Mouse (Mus musculus) WW6 (cell line): Measurements from ENCODE around the gene Tubg2.
"Not testable (repeated sequence)": the region's sequence is repeated elsewhere in the genome, so short reads cannot be mapped to it uniquely, and the experiment has no call there.

Experiments
- DNase-seq: peaks from one replicate; pipeline ENCODE4 v3.0.0-alpha.2; 2013; ENCODE audit warnings: low read depth, low spot score

Tubg2 gene

DNA sequence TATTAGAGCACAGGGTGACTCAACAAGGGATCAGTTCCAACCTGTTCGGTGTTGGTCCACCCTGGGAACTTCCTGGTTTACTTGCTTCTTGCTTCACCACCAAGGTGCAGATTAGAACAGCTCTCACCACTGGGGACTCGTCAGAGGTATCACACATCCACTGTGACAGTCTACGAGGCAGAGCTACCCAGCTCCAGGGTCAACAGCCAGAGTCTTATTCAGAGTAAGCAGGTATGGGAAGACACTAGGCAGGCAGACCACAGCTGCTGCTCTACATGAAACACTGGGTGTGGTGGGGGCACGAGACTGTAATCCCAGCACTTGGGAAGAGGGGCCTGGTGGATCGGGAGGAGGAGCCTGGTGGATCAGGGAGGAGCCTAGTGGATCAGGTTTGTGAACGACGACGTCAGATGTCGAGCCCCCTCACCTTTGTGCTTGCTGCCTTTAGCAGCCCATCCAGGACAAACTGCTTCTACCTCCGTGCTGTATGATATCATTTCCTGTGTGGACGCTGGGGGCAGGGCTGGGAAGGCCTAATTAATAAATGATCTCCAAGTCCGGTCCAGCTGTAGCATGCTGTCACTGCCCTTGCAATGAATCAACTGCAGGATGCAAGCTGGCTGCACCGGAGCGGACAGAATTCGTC is 17.0 kb upstream of the Tubg2 start:
- no peak for DNase-seq

DNA sequence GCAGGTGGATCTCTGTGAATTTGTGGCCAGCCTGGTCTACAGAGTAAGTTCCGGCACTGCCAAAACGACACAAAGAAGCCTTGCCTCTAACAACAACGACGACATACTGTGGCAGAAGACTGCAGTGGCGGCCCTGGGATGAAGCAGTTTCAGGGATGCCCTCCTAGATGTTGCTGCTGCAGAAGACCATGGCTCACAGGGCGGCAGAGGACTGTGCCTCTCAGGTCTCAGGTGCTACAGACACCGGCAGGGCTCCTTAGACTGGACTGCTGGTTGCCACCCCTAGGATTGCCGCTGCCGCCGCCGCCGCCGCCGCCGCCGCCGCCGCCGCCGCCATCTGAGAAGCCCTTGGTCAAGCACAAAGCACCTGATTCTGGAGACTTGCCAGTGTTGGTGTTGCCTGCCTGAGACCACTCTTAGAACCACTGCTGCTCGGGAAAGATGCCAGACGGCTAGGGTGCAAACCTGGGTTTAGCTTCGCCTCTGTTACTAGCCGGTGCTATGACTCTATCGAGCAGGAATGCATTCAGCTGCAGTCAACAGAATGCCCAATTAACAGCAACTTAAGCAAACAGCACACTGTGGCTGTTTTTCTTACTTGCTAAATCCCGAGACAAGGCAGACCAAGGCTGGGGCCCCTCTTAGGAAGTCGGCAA is 15.4 kb upstream of the Tubg2 start:
- no peak for DNase-seq

DNA sequence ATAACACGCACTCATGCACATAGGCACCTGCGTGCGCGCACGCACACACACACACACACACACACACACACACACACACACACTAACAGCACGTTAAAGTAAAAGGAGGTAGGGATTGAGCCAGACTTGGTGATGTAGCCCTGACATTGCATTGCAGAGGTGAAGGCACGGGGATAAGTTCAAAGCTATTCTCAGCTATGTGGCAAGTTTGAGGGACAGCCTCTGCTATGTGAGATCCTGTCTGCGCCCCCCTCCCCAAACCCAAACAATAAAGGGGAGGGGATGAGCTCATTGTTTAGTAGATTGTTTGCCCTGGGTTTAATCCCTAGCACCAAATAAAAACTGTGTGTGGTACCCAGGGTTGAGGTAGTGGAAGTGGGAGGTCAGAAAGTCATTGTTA is 14.6 kb upstream of the Tubg2 start:
- DNase-seq, result no peak

DNA sequence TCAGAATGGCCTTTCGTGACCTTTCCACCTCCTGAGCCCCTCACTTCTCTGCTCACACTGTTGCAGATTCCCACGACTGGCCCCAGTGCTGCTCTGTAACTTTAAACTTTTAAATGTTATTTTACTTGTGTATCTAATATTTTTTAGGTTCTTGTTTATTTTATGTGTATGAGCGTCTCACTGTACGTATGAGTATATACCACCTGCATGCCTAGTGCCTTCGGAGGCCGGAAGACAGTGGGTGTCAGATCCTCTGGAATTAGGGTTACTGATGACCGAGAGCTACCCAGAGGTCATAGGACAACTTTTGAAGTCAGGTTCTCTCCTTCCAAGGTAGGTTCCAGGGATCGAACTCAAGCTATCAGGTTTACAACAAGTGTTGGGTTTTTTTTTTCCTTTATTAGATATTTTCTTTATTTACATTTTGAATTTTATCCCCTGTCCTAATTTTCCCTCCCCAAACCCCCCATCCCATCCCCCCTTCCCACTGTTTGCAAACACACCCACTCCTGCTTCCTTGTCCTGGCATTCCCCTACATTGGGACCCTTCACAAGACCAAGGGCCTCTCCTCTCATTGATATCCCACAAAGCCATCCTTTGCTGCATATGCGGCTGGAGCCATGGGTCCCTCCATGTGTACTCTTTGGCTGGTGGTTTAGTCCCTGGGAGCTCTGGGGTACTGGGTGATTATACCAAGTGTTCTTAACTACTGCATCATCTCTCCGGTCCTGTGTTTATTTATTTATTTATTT is 13.3 kb upstream of the Tubg2 start:
- DNase-seq, result no peak

DNA sequence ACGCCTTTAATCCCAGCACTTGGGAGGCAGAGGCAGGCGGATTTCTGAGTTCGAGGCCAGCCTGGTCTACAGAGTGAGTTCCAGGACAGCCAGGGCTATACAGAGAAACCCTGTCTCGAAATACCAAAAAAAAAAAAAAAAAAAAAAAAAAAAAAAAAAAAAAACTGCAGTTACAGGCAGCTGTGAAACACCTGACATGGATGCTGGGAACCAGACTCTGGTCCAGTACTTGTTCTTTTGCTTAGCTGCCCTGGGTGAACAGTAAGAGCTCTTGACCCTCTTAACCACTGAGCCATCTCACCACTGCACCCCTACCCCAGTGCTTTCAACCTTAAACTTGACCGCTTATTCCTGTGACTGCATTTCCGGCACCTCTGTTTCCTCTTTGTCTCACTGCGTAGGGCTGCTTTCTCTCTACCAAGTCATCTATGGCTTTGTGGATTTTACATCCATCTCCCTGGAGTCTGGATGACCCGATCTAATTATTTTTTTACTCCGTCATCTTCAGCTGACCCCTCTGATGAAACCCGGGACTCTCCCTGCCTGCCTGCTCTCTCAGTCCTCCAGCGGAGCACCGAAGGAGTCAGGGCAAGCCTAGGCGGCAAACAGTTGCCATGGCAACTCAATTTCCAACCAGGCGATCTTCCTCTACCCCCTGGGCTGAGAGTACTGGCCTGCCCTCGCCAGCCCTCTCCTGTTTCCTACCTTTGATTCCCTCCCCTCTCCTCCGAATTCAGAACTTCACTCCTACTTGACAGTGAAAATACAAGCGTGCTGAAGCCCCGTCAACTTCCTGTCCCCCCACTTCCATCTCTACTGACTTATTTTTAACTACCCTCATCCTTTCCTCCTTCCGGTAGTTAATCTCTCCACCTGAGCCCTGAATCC is 12.1 kb upstream of the Tubg2 start:
- DNase-seq, result no peak

DNA sequence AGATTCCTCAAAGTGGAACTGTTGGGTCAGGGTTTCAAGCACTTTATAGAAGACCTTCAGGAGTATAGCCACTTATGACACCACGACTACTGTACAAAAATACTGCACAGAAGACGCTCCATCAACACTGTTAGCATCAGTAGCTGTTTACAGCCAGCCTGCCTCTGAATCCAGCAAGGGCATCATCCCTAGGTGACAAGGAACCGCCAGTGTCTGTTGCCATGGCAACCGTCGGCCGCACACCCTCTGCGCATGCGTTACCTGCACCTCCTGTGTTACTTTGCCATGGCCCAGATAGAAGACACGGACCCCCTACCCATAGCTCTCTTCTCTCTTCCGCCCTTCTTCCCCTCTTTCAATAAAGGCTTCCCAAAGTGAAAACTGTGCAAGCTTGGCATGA is 9.3 kb upstream of the Tubg2 start:
- no peak for DNase-seq

DNA sequence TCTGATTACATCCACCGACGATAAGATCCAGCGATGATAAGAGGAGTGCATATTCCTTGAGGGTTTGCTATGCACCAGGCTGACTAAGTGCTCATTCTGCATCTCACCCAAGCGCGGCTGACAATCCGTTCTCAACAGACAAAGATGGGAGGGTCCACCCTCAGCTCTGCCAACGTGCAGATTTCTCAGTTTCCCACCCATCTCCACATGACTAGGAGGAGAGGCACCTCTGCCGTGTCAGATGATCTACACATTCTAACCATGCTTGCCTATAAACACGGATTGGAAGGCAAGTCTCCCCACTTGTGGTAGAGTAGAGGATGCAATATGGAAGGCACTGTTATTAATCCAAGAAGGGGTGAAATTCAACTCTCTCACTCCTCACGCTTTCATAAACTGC is 7.0 kb upstream of the Tubg2 start:
- no peak for DNase-seq

DNA sequence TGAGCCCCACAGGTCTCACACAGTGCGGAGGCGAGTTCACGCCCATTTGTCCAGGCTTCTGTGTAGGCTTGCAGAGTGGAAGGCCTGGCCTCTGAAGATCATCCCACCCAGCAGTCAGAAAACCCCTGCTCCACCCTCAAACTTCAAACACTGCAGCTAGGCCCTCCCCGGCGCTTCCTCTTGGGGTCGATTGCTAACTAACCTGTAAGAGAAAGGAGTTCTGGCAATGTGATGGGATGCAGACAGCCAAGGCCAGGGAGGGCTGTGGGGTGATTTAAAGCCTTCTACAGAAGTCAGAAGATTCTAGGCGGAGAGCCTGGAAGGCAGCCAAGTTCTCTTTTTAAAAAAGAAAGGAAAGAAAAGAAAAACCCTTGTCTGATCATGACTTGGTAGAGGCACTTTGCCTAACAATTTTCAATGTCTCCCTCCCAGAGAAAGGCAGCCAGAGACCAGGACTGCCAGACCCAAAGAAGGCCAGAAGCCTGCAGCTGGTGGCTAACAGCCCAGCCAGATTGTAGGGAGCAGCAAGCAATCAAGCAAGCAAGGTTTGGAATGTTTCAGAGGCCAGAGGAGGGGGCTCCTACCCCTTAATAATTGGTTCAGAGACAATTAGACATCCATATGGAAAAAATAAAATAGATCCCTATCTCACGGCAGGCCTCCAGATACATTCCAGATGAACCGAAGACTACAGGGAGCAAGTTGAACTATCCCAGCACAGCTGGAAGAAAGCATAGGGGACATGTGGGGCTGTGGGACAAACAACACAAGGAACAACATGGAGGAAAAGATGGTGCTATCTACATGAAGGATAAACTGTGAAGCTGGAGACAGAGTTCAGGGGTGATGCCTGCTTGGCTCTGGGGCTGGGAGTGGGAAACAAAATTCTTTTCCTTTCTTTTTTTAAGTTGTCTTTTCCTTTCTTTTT is 6.3 kb upstream of the Tubg2 start:
- DNase-seq, result no peak

DNA sequence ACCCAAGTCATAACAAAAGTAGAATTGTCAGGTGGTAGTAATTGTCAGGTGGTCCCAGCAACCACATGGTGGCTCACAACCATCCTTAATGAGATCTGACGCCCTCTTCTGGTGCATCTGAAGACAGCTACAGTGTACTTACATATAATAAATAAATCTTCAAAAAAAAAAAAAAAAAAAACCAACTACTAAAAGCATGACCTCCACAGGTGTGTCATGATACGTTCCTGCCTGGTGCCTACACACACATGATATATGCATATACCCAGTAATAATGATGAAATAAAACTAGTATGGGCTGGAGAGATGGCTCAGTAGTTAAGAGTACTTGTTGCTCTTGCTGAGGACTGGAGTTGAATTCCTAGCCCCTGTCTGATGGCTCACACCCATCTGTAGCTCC is 4.6 kb upstream of the Tubg2 start:
- no peak for DNase-seq

DNA sequence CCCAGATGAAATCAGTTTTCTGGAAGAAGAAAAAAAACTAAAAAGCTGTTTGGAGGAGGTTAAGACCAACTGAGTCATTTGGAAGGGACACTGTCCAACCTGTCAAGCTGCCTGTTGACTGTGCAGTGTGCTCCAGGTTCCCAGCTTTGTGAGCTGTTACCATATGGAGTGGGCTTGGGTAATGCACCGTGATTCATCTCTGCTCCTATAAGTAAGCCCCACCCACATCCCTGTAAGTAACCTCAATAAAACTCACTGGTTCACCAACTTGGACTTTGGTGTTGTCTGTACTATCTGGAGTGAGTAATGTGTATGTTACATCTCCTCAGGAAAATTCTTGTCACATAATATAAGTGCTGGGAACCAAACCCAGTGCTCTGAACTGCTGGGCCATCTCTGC is 2.9 kb upstream of the Tubg2 start:
- no peak for DNase-seq

DNA sequence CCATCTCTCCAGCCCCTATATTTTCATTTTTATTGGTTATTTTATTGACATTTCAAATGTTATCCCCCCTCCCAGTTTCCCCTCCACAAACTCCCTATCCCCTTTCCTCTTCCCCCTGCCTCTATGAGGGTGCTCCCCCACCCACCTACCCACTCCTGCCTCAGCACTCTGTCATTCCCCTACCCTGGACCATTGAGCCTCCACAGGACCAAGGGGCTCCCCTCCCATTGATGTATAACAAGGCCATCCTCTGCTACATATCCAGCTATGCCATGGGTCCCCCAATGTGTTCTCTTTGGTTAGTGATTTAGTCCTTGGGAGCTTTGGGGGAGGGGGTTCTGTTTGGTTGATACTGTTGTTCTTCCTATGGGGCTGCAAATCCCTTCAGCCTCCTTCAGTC is 1.1 kb upstream of the Tubg2 start:
- DNase-seq, result no peak

DNA sequence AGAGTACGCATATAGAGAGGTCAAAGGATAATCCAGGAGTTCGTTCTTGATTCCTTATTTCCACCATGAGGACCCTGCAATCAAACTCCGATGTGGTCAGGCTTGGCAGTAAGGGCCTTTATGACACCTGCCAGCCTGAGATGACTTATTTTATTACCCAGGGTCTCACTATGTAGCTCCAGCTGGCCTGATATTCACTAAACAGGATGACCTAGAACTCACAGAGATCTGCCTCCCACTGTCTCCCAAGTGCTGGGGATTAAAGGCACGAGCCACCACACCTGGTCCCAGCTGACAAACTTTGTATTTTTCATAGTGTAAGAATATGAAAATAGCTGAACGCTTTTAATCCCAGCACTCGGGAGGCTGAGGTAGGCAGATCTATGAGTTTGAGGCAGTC is 556 bp upstream of the Tubg2 start:
- no peak for DNase-seq

DNA sequence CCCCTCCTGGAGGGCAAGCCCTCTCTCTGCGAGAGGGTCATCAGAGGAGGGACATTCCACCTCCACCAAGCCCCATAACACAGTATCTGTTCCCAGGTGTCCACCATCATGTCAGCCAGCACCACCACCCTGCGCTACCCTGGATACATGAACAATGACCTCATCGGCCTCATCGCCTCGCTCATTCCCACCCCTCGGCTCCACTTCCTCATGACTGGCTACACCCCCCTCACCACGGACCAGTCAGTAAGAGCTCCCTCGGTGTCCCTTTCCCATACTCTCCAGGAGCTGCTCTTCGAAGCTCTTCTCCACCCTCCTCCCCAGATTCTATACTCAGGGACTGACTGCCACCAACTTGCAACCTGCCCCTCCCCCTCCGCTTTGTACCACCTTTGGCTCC is 4.4 kb downstream of the Tubg2 start:
- not testable (repeated sequence) for DNase-seq

DNA sequence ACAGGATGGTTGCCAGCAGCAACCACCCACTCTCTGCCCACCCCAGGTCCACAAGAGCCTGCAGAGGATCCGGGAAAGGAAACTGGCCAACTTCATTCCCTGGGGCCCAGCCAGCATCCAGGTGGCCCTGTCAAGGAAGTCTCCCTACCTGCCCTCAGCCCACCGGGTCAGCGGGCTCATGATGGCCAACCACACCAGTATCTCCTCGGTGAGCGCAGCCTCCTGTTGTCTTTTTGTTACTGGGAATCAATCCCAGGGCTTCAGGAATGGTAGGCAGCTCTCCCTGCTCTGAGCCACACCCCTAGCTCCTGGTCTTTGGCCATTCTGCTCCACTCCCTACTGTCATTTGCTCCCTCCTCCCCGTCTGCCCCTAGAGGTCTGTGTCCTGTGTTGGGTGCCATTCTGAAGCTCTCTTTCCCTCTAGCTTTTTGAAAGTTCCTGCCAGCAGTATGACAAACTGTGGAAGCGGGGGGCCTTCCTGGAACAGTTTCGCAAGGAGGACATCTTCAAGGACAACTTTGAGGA is 5.3 kb downstream of the Tubg2 start:
- DNase-seq, result not testable (repeated sequence)

DNA sequence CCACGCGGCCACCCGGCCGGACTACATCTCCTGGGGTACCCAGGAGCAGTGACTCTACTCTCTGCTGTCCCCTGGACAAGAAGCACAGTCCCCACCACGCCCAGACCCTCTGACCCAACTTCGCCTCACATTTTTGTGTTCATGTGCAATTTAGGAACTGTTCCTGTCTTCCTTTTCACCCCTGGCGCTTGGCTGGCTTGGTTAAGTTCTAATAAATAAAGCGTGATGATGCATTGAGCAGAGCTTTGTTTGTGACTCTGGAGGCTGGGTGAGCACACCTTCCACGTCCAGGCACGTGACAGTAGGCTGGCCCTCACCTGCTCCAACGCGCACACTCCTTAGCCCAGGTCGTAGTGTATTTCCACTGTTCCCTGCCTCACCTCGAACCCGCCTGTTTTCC is 5.8 kb downstream of the Tubg2 start:
- no peak for DNase-seq

DNA sequence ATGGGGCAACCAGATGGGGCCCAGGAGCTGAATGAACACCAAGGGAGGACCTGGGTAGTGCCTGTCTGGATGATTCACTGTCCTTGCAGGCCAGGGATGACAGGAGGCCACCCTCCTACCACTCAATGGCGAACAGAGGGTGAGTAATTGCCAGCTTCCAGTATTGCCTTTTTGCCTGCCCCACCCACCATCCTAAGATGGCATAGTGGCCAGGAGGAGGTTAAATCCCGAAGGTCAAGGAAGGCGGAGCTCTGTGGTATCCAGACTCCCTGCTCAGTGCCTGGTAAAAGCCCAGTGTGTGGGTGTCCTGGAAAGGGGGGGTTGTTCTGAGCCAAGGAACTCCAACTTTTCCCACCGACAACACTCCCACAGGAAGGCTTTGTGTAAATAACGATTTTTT is 6.6 kb downstream of the Tubg2 start:
- no peak for DNase-seq

DNA sequence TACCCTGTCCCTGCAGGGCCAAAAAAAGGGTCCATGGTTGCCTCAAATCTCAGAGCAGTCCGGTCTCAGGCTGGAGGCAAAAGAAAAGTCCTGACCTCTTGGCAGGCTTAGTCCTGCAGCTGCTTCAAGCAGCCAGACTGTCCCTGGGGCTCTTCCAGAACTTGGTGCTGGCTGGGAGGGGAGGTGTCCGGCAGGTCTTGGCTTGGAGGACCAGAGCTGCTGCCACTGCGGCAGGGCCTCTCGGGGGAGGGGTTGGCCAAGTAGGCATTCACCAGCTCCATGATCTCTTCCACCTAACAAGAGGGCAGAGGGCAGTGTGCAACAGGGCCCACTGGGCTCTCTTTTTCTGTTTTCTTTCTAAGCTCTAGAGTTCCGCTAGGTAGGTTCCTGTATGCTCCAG is 7.1 kb downstream of the Tubg2 start:
- DNase-seq, result no peak

DNA sequence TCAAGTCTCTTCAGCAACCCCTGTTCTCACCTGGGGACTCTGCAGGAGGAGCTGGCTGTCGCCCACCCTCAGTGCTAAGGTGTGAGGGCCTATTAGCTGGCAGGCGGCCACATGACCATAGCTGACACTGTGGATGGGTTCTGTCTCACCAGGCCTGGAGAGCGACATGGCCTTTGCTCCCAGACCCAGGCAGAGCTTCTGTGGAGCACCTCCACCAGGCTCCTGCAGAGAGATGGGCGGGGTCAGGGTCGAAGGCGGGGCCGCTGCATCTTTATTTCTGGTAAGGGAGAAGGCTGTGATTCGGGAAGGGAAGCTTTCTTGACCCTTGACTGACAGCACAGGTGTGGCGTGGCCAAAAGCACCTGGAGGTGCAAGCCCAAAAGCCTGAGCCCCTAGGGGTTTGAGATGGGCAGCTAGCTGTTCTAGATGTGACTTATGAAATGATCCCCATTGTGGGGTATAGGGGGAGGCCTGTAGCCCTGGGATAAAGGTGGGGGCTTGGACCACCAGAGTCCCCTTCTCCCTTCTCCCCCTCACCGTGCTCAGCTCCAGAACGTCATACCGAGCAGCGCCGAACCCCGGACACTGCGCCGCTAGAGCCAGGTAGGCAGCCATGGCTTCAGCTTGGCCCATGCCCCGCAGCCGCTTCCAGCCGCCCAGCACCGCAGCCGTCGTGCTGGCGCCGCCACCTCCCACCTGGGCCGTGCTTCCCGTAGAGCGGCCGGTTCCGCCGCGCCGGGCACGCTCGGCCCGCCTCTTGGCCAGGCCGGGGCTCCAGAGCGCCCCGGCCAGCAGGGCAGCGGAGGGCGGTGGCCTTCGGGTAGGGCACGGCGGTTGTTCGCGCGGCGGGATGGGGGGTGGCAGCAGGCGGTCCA is 8.0 kb downstream of the Tubg2 start:
- no peak for DNase-seq

DNA sequence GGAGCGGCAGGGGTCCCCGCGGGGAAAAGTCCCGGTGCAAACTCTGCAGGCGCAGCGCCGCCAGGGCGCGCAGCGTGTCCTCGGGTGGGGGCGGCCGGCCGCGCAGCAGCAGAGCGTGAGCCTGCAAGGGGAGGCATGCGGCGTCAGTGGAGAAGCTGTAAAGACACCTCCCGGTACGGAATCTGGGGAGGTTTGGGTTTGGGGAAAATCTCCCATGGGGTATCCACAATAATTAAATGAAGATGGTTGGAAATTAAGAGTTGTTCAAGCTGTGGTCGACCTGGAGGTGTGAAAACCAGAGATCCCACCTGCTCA is 8.6 kb downstream of the Tubg2 start:
- no peak for DNase-seq
